Mouse (Mus musculus) thymus, postnatal 14 days (tissue): Measurements from ENCODE around the gene Anks1b.

ENCODE experiments used
- DNase-seq: peaks from one replicate; pipeline ENCODE4 v3.0.0; 2021

The Anks1b gene

DNA sequence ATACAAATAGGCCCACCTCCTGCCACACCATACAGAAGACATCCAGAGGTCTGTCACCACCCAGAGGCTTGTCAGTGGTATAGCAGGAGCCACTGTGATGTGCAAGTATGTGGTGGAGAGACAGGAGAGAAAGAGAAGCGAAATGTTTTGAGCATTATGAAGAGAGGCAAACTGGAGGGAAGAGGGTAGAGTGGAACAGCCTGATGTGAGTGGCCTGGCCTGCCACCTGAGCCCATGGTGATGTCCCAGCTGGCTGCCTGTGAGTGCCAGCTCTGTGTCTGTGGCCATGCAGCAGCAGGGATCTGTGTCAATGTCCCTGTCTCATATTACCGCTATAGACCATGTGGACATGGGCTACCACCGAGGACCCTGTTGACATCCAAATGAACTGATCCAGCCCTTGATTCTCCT is 102.1 kb downstream of the Anks1b start:
- no peak for DNase-seq

DNA sequence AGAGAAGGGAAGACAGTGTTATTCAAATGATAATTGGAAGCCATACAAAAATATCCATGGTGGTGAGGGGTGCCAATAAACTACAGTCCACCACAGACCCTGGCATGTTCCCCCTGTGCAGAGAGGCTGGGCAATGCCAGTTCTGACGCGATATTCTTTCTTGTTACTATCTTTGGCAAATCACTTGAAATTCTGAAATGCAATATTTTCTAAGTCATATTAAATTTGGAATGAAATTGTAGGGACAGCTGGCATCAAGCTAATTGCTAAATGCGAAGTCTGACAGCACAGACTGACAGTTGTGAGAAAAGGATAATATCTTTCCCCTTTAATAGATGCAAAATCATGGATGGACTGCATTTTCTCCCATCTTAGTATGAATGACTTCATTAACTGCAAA is 103.3 kb downstream of the Anks1b start:
- DNase-seq: no peak

DNA sequence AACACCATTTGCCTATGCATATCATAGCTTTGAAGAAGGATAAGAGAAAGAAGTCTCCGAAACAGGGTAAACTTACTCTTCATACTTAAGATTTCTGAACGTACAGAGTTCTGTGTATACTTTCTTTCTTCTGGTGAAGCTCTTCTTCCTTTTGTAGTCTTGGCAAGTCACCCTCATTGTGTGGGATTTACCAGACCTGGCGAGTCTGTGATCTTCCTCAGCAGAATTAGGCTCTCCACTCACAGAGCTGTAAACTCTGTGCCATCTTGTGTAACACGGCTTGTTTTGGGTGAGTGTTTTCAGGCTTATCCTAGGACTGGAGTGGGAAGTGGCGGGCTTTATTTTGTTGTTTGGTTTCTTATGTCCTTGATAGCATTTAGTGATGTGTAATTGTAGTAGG is 120.9 kb downstream of the Anks1b start:
- no peak for DNase-seq

DNA sequence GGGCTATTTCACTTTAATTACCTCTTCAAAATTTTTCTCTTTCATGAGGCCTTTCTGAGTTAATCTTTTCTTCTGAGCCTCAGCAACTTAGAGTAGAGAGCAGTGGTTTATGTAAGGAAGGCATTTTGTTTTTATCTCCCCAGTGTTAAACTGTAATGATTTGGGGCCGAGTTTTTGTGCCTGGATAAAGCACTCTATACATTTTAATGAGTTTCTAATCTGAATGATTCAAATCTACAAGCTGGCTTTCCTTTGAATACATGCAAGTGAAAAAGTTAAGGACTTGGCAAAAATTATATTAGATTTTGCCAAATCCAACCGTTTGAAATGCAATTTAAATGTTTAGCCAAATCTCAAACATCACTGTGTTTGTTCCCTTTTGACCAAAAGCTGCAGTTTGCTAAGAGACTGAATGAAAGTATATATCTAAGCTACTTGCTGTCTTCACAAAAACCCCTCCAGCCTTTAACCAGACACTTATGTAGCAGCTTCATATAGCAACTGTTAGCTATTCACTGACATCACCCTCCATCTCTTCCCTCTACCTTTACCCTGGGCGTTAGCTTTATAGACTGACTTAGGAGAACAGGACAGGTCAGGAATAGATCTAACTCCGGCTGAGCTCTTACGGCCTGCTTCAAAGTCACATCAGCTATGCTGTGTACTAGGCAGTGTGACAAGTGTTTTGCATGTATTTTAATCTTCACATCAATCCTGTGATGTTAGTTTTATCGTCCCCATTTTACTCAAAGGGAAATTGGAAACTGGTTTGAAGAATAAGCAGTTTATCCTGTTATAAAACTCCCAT is 122.5 kb downstream of the Anks1b start:
- DNase-seq: no peak

DNA sequence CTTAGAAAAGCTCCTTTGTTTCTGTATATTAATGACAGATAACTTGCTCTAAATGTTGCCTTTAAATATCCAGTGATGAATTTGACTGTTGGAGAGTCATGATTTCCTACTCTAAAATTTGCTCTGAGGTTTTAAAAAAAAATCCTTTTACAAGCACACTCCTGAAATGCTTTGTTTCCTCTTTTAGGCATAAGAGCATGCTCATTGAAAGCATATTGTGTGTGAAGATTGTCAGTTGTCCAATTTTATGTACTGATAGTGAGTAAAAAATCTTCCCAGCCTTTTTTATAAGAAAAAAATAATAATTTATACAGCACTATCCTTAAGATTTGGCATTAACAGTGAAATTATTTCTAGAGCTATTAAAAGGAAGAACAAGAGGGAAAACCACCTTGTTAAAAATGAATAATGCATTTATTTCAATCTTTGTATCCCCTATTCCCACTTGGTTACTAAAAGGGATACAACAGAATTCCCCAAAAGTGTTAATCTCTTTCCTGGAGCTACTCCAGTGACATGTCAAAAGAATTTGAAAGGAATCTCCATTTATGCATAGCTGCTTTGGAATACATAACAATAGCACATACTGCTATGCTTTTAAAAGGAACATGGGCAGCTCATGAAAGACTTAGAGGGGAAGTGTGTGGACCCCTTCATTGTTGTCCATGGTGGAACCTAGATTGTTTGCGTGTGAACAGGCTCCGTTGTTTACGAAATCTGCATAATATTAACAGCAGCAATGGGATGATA is 130.8 kb downstream of the Anks1b start:
- DNase-seq: no peak

DNA sequence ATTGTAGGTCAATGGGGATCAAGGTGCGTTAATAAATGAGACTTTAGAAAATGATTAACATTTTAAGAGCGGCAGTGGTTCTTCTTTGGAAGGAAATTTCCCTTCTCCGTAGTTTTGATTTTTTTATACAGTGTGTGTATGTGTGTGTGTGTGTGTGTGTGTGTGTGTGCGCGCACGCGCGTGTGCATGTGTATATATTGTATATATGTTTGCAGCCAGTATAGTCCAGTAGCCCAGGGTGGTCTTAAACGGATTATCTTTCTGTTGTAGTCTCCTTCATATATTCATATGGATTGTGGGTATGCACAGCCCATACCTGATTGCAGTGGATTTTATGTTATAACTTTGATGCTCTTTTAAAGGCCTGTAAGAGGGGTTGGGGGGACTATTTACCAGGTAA is 131.6 kb downstream of the Anks1b start:
- DNase-seq: no peak

DNA sequence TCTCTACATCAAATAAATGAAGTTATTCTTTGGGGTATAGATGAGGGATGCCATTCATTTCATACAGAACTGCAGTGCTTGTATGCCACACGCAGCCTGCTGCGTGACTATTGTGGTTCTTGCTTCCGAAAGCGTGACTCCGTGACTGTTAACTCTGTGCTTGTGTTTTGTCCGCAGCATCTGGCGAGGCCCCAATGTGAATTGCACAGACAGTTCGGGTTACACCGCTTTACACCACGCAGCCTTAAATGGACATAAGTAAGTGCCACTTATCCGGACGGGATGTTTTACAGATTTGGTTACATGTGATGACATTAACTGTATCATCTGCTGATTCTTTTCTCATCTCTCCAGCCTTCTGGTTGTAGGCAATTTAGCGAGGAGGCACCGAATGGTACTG is 159.7 kb downstream of the Anks1b start:
- no peak for DNase-seq

DNA sequence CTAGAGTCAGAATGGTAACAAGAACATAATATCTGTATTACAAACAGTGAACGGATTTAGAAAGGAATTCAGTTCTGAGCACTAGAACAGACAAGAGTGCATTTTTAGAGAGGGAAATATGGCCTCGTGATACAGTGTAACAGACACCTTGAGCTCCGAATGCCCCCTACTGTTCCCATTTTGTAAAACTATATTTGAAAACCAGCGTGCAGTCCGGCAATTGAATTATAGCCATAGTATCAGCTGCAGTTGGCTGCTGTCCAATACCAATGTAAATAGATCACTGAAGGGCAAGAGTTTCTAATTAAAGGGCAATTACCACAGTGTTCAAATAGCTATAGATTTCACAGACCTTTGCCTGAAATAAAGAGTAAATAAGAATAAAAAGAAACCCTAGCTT is 170.0 kb downstream of the Anks1b start:
- DNase-seq: no peak

DNA sequence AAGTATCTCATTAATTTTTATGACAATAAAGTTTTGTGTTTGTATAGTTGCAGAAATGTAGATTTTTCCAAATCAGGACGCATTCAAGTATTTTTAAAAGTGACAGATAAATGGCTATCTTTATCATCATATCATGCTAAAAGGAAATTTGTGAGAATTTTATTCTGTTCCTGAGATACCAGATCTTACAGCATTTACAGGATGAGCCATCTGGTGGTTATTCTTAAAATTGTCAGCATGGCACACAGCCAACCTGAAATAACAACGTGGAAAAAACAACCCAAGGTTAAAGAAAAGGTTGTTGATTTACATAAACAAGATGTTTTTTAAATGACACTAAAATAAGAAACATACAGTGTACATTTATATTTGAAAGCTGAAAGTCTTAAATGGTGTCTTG is 170.5 kb downstream of the Anks1b start:
- no peak for DNase-seq

DNA sequence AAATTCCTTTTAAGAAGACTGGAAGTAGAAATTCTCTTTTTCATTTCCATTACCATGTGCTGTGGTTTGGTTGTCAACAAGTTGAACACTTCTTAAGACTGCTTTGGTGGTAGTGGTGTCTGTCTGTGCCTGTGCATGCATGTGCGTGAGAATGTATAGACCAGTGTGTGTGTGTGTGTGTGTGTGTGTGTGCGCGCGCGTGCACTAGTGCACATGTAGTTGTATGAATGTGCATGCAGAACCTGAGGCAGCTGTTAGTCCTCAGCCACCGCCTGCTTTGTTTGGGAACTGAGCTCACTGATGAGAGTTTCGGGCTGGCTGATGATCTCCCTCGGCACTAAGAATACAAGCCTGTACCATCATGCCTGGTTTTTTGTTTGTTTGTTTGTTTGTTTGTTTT is 170.9 kb downstream of the Anks1b start:
- no peak for DNase-seq

DNA sequence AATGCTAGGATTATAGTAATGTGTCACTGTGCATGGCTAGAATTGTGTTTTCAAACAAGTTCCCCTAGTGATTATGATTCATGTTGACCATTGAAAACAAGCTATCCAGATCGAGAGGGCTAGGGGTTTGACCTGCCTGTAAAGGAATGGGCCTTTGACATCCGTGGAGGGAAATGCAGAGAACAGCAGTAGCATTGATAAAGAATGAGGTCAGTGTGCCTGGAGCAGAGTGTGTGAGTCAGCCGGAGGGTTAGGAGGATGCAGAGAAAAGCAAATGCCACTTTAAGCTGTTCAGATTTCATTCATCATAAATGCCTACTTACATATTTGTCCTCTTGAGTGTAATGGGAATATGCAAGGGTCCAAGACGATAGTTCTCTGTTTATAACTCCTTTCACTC is 195.3 kb downstream of the Anks1b start:
- no peak for DNase-seq

DNA sequence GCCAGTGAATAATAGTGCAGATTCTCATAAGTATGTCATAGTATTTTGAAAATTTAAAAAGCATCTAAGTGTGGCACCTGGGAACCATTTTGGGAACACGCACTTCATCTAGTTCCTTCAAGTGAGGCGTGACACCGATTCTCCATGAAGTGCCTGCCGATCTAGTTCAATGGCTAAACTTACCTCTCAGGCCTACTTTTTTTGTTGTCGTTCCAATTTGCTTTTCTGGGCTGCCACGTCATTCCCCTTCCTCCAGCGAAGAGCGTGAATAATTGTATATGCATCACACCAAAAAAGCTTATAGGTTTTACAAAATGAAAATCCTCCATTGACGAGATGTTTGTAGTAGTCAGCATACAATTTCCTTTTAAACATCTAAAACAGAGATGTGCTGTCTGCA is 204.6 kb downstream of the Anks1b start:
- DNase-seq: no peak

DNA sequence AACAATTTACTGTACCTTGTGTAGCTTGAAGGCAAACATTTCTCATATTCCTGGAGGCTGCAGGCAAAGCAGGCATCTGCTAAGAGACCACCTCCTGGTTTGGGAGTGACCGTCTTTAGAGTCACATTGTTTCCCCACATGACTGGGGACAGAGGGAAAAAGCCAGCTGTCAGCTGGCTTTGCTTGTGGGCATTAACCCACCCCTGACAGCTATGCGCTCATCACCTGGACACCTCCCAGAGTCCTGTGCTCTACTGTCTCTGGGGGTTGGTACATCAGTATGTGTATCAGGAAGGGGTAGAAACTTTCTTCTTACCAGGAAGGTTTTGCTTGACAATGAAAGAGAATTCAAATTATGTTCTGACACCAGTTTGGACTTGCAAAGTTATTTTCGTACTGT is 207.8 kb downstream of the Anks1b start:
- no peak for DNase-seq

DNA sequence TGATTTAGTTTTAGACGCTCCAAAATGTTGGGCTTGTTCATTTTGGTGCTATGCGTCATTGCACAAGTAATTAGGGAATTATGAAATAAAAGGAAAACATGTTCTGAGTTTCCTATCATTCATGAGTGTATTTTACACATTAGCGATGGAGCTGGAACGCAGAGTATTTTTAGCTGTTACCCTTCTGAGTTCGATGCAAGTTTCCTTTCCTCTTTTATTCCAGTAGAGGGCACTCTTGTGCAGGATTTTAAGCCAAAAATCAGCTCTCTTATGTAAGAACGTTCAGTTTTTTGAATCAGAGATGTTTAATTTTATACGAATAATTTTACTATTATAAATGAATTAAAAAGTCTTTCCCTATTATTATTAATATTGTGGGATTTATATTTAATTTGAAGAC is 208.3 kb downstream of the Anks1b start:
- no peak for DNase-seq

DNA sequence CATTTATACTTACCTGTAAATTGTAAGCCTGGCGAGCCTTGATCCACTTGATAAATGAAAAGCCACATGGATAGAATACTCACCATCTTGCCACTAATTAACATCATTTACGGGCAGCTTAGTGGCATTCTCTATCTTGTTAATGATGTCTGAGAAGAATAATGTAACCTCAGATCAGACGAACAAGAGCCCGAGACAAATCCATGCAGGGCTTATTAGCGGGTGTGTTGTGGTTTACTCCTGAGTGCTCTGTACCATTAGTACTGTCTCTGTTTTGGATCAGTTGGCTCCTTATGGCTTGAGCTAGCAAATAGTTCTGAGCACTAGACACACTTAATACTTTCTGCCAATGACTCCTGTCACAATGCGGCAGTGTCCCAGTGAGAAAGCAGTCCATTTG is 220.6 kb downstream of the Anks1b start:
- DNase-seq: no peak

DNA sequence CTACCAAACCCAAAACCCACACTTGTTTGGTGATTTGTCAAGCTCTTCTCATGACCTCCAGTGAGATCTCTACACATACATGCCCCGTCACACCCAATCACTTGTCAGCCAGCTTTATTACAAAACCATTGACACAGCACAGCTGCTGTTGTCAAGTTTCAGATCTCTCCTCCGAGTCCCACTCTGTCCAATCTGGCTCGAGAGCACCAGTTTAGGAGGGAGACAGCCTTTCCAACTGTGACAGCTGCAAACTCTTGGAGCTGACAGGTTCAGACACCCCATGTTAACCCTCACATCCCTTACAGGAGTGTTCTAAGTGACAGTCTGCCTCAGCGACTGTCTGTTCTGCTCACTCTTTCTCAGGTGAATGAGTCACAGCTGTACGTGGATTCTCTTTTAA is 239.4 kb downstream of the Anks1b start:
- DNase-seq: no peak

DNA sequence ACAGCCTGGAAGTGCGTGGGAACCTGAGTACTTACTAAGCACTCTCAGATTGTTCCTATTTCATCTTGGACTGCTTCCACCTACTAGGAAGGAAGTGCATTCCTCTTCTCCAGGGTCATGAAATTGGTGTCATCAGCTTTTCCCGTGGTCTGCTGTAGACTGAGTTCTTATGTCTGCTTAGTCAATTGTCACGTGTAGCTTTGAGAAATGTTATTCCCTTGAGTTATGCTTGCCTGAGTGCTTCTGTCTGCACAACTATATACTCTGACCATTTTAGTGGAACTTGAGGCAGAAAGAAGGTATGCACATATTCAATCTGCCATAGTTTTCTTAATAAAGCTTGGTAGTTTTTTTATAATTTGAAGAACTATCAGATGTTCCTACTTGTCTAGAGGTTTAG is 243.6 kb downstream of the Anks1b start:
- DNase-seq: no peak

DNA sequence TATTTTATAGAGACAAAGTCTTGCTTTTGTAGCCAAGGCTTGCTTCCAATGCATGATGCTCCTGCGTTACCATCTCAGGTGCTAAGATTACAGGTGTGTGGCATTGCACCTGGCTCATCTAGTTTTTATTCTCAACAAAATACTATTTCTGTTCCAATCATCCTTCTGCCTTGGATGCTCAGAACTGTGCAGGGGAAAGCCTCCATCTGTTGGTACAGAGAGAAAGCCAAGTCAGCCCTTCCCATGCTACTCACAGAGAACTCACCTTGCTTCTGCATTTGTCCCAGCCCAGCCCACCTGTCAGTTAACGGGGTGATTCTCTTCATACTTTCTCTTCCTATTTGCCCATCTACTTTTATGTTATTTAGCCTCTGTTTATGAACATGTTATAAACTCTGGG is 244.5 kb downstream of the Anks1b start:
- no peak for DNase-seq

DNA sequence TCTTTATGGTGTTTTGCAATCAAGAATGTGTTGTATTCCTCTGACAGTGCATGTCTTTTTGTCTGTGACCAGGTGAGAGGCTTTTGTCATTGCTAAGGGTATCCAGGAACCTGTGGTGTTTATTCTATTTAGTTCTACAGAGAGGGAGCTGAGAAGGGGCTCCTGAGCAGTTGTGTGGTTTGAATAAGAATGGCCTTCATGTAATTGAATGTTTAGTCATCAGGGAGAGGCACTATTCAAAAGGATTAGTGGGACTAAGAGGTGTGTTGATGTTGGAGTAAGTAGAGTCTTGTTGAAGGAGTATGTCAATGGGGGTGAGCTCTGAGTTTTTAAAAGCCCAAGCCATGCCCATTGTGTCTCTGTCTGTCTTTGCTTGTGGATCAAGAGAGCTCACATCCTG is 264.2 kb downstream of the Anks1b start:
- DNase-seq: no peak

DNA sequence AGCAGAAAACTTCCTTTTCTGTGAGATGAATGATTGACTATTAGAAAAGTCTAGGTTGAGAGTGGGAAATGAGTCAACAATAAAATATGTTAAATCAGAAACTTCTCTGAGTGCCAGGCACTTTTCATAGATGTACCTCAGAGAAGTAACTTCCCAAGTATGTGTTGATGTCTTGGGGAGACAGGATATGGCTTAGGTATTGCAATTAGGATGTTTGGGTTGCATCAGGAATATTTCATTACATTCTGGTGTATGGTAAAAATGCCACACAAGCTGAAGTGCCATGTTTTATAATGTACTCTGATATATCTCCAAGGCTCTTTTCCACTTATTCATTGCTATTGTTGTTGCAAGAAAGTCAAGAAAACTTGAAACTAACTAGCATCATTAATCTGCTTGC is 267.6 kb downstream of the Anks1b start:
- DNase-seq: no peak

DNA sequence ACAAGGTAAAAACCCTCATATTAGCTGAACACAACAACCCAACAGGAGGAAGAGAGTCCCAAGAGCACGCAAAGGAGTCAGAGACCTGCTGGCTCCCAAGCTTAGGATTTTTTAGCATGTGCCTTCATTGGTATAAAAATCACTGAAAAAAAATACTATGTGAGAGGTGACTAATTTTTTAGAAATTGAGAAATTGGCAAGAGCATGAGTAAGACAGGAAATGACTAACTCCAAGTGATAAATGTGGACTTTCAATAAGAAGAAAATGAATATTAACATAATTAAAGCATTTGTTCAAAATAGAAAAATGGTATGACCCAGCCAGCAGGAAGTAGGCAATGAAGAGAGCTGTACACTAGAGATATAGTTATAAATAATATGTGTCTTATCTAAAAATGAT is 271.1 kb downstream of the Anks1b start:
- DNase-seq: no peak

DNA sequence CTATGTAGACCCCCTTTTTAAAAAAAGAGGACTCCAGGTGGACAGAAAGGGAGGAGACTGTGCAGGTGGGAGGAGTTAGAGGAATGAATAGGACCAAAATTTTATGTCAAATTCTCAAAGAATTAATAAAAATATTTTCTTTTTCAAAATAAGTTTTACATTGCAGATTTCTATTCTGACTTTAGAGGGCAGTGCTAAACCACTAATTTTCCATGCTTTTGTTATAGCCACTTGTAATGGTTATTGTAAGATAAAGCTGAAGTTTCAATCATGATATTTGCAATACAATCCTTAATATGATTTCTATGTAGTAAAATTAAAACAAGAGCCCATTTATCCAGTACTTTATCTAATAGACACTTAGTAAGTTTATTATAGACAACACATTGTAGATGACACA is 278.2 kb downstream of the Anks1b start:
- DNase-seq: no peak

DNA sequence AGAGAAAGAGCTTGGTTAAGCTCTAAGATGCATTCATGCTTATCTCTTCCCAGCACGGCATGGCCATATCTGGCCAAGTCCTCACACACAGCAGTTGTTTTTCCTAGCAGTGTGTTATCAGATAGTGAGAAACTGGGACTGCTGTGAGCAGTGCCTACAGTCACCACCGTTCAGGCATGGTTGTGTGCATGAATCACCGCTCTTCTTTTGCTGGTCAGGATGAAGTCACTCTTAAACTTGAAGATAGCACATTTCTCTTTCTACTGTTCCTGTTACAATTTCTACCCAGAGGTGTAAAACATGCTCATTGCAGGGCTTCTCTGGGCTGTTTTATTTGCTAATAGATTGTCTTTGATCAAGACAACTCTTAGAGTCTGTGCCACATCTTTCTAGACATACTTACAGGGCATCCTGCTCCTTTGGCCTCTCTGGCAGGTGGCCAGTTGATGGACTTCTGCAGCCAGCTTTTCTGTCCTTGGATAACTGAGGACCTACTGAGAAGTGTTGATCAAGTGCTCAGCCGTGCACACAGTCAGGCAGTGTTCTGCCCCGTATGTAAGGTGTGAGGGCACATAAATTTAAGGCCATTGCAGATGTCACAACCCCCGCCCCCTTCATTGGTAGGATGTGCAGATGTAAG is 296.8 kb downstream of the Anks1b start:
- no peak for DNase-seq

DNA sequence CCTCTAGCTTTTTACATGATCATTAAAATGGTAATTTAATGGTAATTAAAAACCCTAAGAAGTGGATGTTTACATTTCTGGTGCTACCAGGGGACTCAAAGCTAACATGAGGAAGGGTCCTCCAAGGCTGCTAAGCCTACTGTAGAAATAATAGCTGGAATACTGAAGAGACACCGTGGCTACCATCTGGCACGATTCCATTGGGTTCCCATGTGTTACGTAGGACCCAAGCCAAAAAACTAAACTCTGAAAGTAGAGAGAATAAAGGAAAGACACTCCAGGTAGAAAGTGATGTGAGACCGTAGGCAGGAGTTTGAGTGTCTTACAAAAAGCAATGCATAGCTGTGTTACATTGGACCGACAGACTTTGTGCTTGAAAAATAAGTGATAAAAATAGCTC is 317.1 kb downstream of the Anks1b start:
- no peak for DNase-seq
